Mouse (Mus musculus) neutrophil, adult 59 days (primary cell): ENCODE results near the gene Parn. TPM values are rescaled to one million over a fixed set of nuclear protein-coding genes. Genes with fewer than 3 reads are reported as not detected.

Source experiments
- total RNA-seq, 2 experiments: library from RNA; stranded (reverse); gene quantifications; 1 replicate in 1 of 2; 2 replicates in 1 of 2; pipeline ENCODE4 v1.2.4; 2023

Parn gene
- 10 to 100 TPM in 1 of 2 experiments, 1 to 10 TPM in 1; 7.7 to 12.9 TPM for total RNA-seq

DNA sequence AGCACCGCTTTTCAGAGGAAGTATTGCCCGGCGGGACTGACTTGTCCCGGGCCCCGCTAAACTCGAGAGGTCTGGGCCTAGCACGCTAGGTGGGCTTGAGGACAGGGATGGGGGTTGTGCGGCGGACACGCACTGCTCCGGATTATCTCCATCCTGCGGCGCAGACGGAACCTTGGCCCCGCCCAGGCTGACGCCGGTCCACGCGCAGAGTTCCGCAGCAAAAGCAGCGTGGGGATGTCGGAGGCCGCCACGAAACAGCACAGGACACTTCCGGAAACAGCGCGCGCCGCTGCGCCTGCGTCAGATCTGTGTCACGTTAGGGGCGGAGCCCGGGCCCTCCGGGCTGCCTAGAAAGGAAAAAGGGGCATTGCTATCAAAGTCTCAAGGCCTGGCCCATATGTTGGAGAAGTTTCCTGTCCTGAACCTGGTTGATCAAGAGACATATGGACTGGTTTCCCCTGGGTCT, at the start of gene Parn:
Gene Parn, minus strand, starts transcription at position 293 of the 466 bp plus-strand sequence.

GRCm38 (mm10) chr16:13671685-13672385, 3.9 kb upstream of the Parn start, which contains the start of the genes Bfar and 3110001I22Rik:
Gene Bfar, plus strand, starts transcription at chr16:13671858.
Gene 3110001I22Rik, plus strand, starts transcription at chr16:13671929.

Other genes with a start within 250 kb of the Parn start
- 10 to 100 TPM; 27.0 to 28.8 TPM for gene Bfar, start 3.7 kb upstream of the Parn start, total RNA-seq
- 10 to 100 TPM in 1 of 2 experiments, 1 to 10 TPM in 1; 9.5 to 13.1 TPM for gene 3110001I22Rik, start 3.8 kb upstream of the Parn start, total RNA-seq
- not detected for gene Pla2g10, start 62.8 kb upstream of the Parn start, total RNA-seq
- 10 to 100 TPM; 11.1 to 13.0 TPM for gene Rrn3, start 112.5 kb upstream of the Parn start, total RNA-seq
- 10 to 100 TPM; 33.6 to 38.4 TPM for gene Ntan1, start 150.7 kb upstream of the Parn start, total RNA-seq
- 10 to 100 TPM; 37.5 to 45.6 TPM for gene Pdxdc1, start 235.0 kb upstream of the Parn start, total RNA-seq
- gene Mpv17l, start 235.0 kb upstream of the Parn start, total RNA-seq, result under 1 TPM; 0.33 to 0.46 TPM